Mouse (Mus musculus) hindlimb bud, embryonic 11.5 days (tissue): Measurements from ENCODE around the gene Kcnip1.

ENCODE experiments used
- DNase-seq: peaks from one replicate; pipeline ENCODE4 v3.0.0-alpha.2; 2012; ENCODE audit warnings: low read depth, low spot score; ENCODE audit errors: extremely low spot score

The Kcnip1 gene

DNA sequence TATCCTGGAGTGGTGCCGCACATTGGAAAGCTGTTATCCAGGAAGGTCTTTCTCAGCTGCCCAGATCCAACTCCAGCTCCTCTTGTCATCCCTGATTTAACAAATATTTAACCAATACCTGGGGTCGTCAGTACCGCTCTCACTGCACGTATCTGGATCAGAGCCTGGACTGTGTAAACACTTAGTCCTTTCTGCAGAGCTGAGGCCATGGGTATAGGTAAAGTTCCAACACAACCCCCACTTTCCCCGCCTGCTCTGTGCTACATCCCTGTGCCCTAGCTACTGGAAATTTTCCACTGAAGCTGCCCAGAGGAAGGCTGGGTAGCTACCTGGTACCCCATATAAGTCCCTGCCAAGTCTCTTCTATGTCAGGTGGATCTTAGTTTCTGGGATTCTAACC lies 3.0 kb downstream of the Kcnip1 start:
- no peak for DNase-seq

DNA sequence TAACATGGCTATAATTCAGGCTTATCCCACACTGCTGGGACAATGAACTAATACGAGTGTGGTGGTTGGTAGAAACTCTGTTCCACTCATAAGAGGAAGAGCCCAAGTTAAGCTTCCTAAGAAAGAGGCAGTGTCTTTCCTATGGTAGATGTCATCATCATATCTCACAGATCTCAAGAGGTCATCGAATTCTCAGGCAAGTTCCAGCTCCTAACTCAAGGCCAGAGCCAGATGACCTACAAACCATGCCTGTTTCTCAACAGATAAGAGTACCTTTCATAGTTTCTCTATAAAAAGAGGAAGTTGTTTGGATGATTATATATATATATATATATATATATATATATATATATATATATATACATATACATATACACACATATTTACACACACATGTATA lies 6.4 kb downstream of the Kcnip1 start:
- no peak for DNase-seq

DNA sequence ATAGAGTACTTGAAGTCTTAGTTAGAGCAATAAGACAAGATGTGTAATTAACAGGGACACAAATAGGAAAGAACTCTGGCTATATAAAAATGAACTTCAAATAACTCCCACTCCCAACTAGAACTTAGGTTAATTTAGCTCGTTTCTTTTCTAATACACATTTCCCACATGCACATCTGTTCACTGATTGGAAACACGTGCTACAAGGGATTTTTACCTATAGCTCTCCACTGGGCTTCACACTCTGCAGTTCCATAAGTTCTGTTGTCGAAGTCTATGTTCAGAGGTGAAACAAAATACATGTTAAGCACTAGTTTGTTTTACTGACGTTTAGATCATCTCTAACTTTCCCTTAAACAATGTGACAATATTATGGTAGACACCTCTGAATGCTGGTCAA lies 12.8 kb downstream of the Kcnip1 start:
- DNase-seq: peak; percentile 67

DNA sequence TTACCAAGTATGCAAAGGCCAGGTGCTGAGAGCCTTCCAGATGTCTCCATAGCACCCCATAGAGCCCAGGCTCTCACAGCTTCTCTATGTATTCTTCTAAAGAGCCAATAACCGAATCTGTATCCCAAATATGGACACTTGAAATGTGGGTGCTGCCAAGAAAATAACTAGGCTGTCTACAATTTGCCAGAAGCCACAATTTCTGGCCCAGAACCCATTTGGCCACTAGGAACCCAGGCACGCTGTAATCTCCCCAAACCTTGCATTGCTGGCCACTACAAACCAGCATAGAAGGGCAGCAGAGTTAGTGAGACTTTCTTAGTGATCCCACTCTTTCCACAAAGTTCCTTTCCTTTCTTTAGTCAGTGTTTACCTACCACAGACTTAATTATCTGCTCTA lies 17.8 kb downstream of the Kcnip1 start:
- DNase-seq: no peak

DNA sequence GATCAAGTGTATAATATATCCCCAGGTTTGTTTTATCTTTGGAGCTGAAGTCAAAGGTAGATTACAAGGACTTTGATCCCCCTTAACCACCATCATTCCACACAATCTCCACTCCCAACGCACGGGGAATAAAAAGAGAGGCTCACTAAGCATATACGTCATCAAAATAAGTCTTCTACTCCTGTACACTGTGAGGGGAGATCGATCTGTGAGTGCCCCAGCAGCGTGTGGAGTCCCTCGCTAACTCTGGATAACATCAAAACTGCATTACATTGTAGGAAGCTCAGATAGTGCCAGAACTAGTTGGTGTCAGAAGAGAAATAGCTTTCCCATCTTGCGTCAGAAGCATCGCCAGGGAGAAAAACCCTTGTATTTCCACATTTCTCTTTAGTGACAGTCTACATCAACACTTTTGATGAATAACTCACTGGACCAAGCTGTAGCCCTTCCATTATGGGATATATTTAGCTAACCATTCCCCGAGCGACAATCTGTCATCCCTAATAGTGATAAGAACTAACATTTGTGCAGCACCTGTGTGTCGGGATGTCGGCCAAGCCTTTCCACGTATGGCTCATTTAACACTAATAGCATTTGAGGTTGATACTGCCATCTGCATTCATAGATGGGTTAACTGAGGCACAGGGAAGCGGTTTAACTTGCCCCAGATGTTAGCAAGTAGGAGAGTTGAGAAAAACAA lies 18.5 kb downstream of the Kcnip1 start:
- DNase-seq: no peak

DNA sequence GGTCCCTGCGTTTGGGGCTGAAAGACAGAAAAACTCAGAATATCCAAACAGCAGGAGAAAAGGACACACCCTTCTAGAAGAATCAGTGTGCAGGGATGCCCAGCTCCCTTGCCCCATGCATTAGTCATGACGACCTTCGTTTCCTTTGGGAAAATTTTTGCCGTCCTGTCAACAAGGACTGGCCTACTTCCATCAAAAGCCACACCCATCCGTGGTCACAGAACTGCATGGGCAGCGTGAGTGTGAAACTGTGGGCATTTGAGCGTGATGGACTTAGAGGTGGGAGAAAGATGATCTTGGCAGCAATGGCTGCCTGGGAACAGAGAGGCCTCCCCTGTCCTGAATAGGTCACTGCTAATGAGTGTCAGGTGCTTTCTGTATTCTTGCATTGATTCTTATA lies 20.8 kb downstream of the Kcnip1 start:
- DNase-seq: no peak

DNA sequence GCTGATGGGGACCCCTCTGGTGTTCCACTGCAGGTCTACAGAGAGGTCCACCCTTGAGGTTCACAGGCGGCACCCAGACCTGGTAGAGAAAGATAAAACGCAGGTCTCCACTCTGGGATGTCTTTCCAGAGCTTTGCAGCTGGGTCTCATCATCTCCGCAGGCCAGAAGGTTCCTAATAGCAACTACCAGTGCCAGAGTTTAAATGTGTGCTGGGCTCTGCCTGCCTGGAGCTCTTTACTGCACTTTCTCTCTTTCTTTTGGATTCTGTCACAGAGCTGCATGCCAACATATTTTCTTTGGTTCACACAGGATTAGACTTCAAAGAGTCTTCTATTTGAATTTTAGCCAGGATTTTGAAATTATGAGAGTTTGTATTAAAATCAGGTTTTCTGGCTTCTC lies 23.8 kb downstream of the Kcnip1 start:
- DNase-seq: no peak

DNA sequence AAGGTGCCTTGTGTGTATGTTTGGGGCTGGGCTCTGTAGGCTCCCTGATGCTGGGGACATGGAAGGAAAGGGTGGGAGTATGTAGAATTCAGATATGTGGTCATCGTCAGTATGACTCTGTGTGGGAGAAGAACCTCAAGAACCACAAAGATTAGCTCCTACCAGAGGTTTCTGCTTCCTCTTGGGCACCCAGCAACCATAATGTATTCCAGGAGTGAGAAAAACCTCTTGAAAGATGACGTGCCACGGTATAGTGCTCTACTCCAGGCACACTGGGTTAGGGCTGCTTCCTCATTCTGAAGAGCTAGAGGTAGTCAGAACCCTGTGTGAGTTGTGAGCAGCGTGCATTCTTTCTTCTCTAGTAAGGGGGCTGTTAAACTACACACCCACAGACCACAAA lies 25.2 kb downstream of the Kcnip1 start:
- no peak for DNase-seq

DNA sequence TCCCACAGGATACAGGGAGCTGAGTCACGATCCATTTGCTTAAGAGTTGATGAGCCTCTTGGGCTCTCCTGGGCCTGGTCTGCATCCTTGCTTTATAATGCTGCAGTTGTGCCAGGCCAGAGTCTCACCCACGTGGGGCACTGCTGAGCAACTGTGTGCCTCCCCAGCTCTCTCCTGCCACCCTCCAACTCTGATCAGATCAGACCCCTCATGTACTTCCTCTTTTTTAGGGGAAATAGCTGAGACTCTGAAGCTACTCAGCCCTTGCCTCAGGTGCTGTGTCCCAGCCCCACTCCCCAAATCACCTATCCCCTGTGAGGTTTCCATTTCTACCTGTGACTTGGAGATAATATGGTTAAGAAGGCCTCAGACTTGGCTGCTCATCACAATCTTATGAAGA lies 27.6 kb downstream of the Kcnip1 start:
- DNase-seq: no peak

DNA sequence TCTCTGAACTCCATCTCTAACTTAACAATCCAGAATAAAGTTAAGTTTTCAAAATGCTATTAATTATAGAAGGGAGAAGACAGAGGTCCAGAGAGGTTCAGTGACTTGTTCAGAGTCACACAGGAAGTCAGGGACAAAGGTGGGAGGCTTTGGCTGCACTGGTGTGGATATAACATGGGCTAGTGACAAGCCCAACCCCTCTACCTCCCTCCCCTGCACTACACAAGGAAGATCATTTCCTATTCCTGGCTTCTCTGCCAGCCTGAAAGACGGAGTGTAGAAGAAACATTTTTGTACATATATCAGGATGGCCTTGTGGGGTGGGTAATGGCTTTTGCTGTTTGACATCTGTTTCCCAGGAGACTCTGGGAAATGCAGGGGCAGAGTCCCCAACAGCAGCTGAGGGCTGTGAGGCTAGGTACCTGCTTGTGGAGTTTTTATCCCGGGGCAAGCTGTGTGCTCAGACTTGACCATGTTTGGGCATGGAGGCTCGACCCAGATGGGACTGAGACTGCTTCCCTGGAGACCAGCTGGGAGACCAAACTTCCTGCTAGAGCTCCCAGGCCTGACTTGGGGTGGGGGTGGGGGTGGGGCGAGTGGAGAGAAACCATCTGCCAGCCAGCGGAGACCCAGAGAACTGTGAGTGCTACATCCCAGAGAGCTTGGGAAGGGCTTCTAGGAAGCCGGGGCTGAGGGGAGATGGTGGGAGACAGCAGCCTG lies 30.1 kb downstream of the Kcnip1 start, which contains the start of gene Kcnmb1:
Kcnmb1 (plus strand) TSS at position 326 of the 720 bp plus-strand sequence.
- no peak for DNase-seq

DNA sequence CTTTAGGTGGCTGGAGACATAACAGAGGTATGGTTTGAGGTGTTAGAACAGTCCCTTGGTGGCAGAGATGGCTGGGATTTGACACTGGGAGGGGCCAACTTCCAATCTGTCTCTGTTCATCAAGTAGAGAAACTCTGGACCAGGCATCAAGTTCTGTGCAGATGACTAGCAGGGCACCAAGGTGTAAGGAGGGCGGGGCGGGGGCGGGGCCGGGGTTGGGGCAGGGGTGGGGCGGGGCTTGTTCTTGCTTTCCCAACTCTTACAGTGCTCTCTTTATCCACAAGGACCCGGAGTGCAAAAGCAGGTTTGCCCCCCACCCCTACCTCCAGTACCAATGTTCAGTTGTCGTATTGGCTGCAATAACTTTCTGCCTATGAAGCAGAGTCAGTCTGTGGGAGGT lies 30.8 kb downstream of the Kcnip1 start:
- no peak for DNase-seq

DNA sequence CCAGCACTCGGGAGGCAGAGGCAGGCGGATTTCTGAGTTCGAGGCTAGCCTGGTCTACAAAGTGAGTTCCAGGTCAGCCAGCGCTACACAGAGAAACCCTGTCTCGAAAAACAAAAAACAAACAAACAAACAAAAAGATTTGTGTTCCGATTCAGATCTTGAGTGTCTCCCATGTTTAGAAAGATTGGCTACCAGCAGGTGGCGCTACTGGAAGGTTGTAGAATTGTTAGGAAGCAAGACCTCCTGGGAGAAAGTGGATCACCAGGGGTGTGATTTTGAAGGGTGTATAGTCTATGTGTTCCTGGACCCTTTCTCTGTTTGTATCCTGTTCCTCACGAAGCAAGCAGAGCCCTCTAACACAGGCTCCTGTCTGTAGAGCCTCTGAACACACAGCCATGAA lies 34.2 kb downstream of the Kcnip1 start:
- no peak for DNase-seq

DNA sequence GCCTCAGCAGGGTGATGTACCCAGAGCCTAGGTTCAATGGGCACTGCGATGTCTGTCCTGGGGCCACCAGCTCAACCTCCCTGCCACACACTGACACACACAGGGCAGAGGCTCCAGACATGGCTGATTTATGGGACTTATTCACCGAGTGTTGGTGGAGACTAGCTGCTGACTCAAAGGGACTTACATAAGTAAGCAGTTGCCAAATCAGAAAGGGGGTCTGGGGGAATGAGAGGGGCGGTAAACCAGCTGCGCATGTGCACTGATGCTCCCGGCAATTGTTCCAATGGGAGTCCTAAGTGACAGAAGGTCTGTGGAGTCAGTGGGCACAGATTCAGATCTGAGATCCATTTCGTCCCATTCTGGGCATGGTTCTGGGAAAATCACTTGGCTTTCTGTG lies 35.4 kb downstream of the Kcnip1 start:
- DNase-seq: no peak

DNA sequence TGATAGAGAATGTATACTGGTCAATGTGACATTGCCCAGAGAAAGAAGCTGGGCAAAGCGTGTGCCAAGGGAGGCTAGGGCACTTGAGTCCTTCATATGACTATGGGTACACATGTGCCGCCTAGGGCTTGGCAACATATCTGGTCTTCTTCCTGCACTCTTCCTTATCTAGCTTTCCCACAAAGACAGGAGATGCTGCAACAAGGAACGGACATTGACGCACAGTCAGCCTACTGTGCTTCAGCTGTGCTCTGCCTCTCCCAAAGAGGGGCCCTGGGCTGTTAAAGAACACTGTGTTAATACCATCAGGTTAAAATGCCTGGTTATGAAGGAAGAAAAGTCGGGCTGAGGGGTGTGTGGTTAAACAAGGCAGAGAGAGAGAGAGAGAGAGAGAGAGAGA lies 36.3 kb downstream of the Kcnip1 start:
- DNase-seq: no peak

DNA sequence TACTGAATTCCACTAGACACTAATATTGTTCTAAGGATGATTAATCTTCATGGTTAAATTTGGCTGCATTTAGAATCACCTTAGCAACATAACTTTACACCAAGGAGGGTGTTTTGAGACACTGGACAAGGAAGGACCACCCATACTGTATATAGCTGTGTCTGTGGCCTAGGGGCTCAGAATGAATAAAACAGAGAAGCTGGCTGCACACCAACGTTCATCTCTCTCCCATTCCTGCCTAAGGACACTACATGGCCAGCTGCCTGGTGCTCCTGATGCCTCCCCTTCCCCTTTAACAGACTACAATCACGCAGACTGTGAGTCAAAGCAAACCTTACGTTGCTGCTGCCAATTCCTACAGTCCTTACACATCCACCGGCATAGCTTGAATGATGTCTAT lies 37.0 kb downstream of the Kcnip1 start:
- DNase-seq: no peak

DNA sequence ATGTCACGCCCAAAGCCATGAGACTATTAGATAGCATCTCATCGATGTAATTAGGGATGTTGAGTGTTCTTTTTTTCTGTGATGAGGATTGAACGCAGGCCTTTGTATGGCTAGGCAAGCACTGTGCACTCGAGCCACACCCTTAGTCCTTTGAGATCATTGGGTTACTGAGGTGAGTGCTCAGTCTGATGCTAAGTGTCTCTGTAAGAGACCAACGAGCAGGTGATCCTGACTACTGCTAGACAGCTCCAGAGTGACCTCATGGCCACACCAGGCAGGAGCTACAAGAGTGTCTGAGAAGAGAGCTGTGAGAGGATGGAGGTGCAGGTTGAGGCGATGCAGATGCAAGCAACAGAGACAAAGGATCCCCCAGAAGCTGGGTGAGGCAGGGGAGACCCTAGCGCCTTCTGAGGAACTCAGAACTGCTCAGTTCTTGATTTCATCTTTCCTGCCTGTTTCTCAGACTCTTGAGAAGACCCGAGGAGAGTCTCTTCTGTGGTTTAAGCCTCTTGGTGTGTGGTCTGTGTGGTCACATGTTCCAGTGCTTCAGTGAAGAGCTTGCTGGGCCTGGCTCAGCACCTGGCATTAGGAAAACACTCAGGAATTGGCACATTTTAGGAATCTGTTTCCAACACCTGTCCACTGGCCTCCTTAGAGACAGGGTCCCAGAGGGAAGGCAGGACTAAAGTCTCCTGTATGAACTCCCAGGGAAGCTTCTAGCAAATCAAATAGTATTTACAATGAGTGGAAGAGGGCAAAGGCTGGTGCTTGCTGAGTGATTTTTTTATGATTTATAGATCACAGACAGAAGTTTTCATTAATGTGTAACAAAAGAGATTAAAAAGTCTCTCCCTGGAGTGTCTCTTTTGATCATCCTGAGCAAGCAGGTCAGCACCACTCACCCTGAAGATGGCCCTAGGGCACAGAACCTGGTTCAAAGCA lies 41.0 kb downstream of the Kcnip1 start:
- DNase-seq: no peak

DNA sequence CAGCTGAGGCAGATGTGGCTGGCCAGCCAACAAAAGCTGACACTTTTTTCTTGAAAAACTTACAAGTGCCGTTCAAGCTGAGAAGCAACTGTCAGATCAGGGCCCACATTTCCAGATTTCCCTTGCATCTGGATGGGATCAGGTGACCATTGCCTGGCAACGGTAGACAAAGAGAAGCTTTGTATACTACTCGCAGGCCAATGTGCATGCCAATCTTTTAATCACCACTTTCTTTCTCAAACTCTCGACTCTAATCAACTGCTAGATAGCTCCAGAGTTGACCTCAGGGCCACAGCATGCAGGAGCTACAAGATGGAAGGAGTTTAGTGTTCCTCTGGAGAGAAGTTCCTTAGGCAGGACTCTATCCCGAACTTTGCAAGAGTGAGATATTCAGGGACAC lies 41.8 kb downstream of the Kcnip1 start:
- DNase-seq: no peak

DNA sequence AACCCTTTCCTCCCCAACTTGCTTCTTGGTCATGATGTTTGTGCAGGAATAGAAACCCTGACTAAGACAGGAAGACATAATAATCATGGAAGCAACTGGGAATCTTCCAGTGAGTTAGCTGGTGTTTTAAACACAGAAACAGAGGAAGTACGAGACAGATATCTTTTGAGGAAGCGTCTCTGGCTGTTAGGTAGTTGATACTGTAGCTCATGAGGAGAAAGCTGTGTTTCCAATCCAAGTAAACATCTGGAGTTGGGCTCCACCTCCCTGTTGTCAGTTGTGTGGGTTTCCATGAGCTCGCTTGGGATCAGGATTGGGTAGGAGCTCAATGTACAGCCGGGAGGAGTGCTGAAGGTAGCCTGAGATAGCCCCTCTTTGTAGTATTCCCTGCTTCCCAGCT lies 46.5 kb downstream of the Kcnip1 start:
- DNase-seq: no peak

DNA sequence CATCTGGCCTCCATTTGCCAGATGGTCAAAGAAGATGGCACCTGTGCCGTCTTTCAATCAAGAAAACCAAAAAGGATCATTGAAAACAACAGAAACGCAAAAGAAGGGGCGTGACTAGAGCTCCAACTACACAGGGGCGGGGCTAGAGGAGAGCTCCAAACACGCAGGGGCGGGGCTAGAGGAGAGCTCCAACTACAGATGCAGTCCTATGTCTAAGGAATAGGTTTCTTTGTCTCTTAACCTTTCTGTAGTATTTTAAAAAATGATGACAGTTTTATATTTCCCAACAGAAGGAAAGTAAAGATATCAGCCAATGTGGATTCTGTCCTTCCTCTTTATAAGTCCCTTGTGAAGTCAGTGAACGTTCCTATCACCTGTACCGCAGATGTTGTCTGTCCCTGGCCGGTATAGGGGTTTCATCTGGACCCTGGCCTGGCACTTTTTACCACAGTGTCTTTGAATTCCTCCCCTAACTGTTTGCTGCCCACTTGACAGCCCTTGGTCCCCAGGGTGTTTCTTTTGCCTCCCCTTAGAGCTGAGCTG lies 48.1 kb downstream of the Kcnip1 start:
- no peak for DNase-seq

DNA sequence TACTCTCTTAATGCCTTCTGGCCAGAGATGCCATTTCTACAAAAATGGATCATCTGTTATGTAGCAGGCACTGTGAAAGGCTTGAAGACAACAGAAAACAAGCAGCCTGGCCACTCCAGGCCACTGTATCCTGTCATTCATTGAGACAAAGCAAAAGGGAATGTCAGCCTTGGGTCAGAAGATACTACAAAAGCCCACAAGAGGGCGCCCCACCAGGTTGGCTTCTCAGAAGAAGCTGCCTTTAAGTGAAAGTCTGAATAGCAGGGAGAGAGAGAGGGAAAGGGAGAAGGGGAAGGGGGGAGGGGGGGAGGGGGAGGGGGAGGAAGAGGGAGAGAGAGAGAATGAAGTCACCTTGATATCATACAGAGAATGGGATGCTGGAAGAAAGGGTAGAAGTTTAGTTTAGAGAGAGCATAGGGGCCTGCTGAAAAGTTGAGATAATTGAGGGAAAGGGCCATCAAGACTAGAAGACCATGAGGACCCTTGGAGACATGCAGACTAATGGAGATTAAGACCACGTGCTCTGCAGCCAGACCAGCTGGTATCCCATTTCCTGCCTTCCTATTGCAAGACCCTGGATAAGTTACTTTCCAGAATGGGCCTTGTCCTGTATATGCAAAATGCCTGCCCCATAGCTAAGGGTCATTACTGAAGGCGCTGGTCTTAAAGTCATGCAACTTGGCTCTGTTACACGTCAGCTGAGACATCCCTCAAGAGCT lies 48.7 kb downstream of the Kcnip1 start:
- no peak for DNase-seq

DNA sequence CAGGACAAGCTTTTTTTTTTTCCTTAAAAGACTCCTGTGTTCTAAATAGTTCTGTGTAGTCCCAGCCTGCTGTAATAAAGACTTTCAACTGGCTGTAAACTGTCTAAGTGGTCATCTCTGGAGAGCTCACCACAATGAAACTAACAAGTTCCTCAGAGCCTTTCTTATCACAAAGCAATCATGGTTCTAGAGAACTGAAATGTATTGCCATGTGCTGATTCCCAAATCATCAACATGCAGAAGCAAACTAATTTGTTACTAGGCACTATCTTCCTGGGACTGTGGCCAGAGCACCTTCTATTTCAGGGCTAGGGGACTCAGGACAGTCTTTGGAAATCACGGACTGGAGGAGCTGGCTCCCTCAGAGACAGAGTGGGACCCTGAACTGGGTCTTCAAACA lies 49.4 kb downstream of the Kcnip1 start:
- DNase-seq: no peak
